ENCODE assay signal across 17 mouse cellular contexts in genomic region chr5:74136868-74137439, GRCm38 (mm10). TPM values are rescaled to one million over a fixed set of nuclear protein-coding genes. Genes with fewer than 3 reads are reported as not detected.
A peak's percentile ranks its signal among the peaks of the same experiment; 100 is the strongest.
DNase-seq lines count a peak whose midpoint lies in the region; ATAC-seq and TF ChIP-seq lines count a peak whose summit lies in the region.
"Had no signal": no experiment of that assay in that cellular context is flagged by ENCODE, and none has a peak within 500 bp of the region (broad histone marks: within the 10 kb centered on the region; RNA-seq: fewer than 3 reads in every experiment).

No protein-coding gene starts in this region.

- no peaks in the 10 kb centered on the region for H3K9me3 ChIP-seq in embryonic facial prominence, embryonic 11.5 days (replicated peaks; ENCODE audit: control insufficient read depth, low read length)
- H3K9me3 ChIP-seq in embryonic facial prominence, embryonic 10.5 days: peaks cover 6% of the 10 kb centered on the region; the same call in 1 of the 2 replicates
- 0 out of 2 replicates have a peak, but pooled peaks cover 3% of the 10 kb centered on the region for H3K9me3 ChIP-seq in kidney, embryonic 16.5 days (ENCODE audit: low read length)
- H3K9me3 ChIP-seq in intestine, embryonic 16.5 days (ENCODE audit: control insufficient read depth, low read length): no peaks in the 10 kb centered on the region
- no peaks in the 10 kb centered on the region for H3K9me3 ChIP-seq in forebrain, embryonic 14.5 days (replicated peaks; ENCODE audit: control insufficient read depth, low read length)
- H3K9me3 ChIP-seq: embryonic facial prominence, embryonic 12.5 days; forebrain, embryonic 13.5 days; hindbrain, embryonic 15.5 days had no signal

- H3K36me3 ChIP-seq in embryonic facial prominence, embryonic 11.5 days (replicated peaks; ENCODE audit: control insufficient read depth, insufficient read depth, low read depth, low read length): no peaks in the 10 kb centered on the region
- H3K36me3 ChIP-seq in embryonic facial prominence, embryonic 10.5 days (replicated peaks): no peaks in the 10 kb centered on the region
- H3K36me3 ChIP-seq in kidney, embryonic 16.5 days (ENCODE audit: insufficient read depth, low read length): no peaks in the 10 kb centered on the region
- H3K36me3 ChIP-seq in intestine, embryonic 16.5 days (ENCODE audit: control insufficient read depth, insufficient read depth, low read length): no peaks in the 10 kb centered on the region
- H3K36me3 ChIP-seq in small intestine, adult 2 months (ENCODE audit: control insufficient read depth, insufficient read depth, low read length): no peaks in the 10 kb centered on the region
- H3K36me3 ChIP-seq in forebrain, embryonic 14.5 days (ENCODE audit: control insufficient read depth, insufficient read depth, low read length): no peaks in the 10 kb centered on the region
- H3K36me3 ChIP-seq: embryonic facial prominence, embryonic 12.5 days; hindbrain, embryonic 15.5 days had no signal

- DNase-seq in embryonic facial prominence, embryonic 11.5 days (ENCODE audit: low spot score): peak; percentile 28
- DNase-seq in embryonic facial prominence, embryonic 10.5 days (ENCODE audit: low spot score): no peak
- no peak for DNase-seq in kidney, adult 11 months
- no peak for DNase-seq in forebrain, embryonic 14.5 days (ENCODE audit: low spot score)
- DNase-seq: adrenal gland, postnatal 10 days; cerebellum, postnatal 14 days; gastrocnemius, postnatal 14 days; thymus, postnatal 36 days had no signal

- no peak overlapping the region for H3K4me2 ChIP-seq in embryonic facial prominence, embryonic 11.5 days (ENCODE audit: low read depth, low read length)
- H3K4me2 ChIP-seq in kidney, embryonic 16.5 days (replicated peaks; ENCODE audit: low read depth, low read length): no peak overlapping the region
- H3K4me2 ChIP-seq in intestine, embryonic 16.5 days (ENCODE audit: low read depth, low read length): peak overlapping the region; percentile 26
- H3K4me2 ChIP-seq in forebrain, embryonic 14.5 days (ENCODE audit: low read length): no peak overlapping the region
- H3K4me2 ChIP-seq: embryonic facial prominence, embryonic 12.5 days; forebrain, embryonic 13.5 days; hindbrain, embryonic 15.5 days; liver, embryonic 11.5 days had no signal

- TF ChIP-seq POLR2A in small intestine, adult 2 months (IDR thresholded peaks at IDR 0.05; ENCODE audit: low read depth, low read length): no peak

- no peak overlapping the region for H3K4me3 ChIP-seq in embryonic facial prominence, embryonic 11.5 days (ENCODE audit: low read depth, low read length)
- no peak overlapping the region for H3K4me3 ChIP-seq in embryonic facial prominence, embryonic 10.5 days
- no peak overlapping the region for H3K4me3 ChIP-seq in kidney, embryonic 16.5 days (ENCODE audit: low read length)
- no peak overlapping the region for H3K4me3 ChIP-seq in intestine, embryonic 16.5 days (ENCODE audit: low read length)
- no peak overlapping the region for H3K4me3 ChIP-seq in small intestine, adult 2 months (ENCODE audit: low read depth, low read length)
- no peak overlapping the region for H3K4me3 ChIP-seq in forebrain, embryonic 14.5 days (ENCODE audit: low read depth, low read length)
- H3K4me3 ChIP-seq: embryonic facial prominence, embryonic 12.5 days; forebrain, embryonic 13.5 days; hindbrain, embryonic 15.5 days; layer of hippocampus, adult 2 months had no signal

- H3K27ac ChIP-seq in embryonic facial prominence, embryonic 11.5 days (replicated peaks; ENCODE audit: low read depth, low read length): no peak overlapping the region
- no peak overlapping the region for H3K27ac ChIP-seq in embryonic facial prominence, embryonic 10.5 days (replicated peaks)
- peak overlapping the region; percentile 55; the same call in 1 of the 2 replicates for H3K27ac ChIP-seq in kidney, embryonic 16.5 days (ENCODE audit: low read length)
- no peak overlapping the region for H3K27ac ChIP-seq in intestine, embryonic 16.5 days (ENCODE audit: low read length)
- H3K27ac ChIP-seq in small intestine, adult 2 months (ENCODE audit: insufficient read depth, low read depth, low read length): peak overlapping the region; percentile 66
- H3K27ac ChIP-seq in forebrain, embryonic 14.5 days (ENCODE audit: low read depth, low read length): no peak overlapping the region
- H3K27ac ChIP-seq: embryonic facial prominence, embryonic 12.5 days; forebrain, embryonic 13.5 days; hindbrain, embryonic 15.5 days; layer of hippocampus, adult 2 months had no signal

- TF ChIP-seq CTCF in small intestine, adult 2 months (IDR thresholded peaks at IDR 0.05; ENCODE audit: extremely low read depth, insufficient read length, insufficient replicate concordance, low read depth, low read length): no peak

- H3K4me1 ChIP-seq in embryonic facial prominence, embryonic 11.5 days (ENCODE audit: control insufficient read depth, insufficient read depth, low read length): no peaks in the 10 kb centered on the region
- H3K4me1 ChIP-seq in embryonic facial prominence, embryonic 10.5 days: peaks cover 26% of the 10 kb centered on the region
- H3K4me1 ChIP-seq in kidney, embryonic 16.5 days (ENCODE audit: insufficient read depth, low read length): peaks cover 8% of the 10 kb centered on the region
- H3K4me1 ChIP-seq in intestine, embryonic 16.5 days (ENCODE audit: control insufficient read depth, insufficient read depth, low read length): peaks cover 8% of the 10 kb centered on the region
- H3K4me1 ChIP-seq in small intestine, adult 2 months (ENCODE audit: control insufficient read depth, insufficient read depth, insufficient read length, low read length): peaks cover 10% of the 10 kb centered on the region; the same call in 1 of the 2 replicates
- no peaks in the 10 kb centered on the region for H3K4me1 ChIP-seq in forebrain, embryonic 14.5 days (ENCODE audit: control insufficient read depth, insufficient read depth, low read length)
- H3K4me1 ChIP-seq: forebrain, embryonic 13.5 days; hindbrain, embryonic 15.5 days had no signal

- H3K9ac ChIP-seq in embryonic facial prominence, embryonic 11.5 days (replicated peaks; ENCODE audit: low read length): no peak overlapping the region
- H3K9ac ChIP-seq in kidney, embryonic 16.5 days (replicated peaks; ENCODE audit: low read length): no peak overlapping the region
- H3K9ac ChIP-seq in intestine, embryonic 16.5 days (ENCODE audit: low read depth, low read length): no peak overlapping the region
- no peak overlapping the region for H3K9ac ChIP-seq in forebrain, embryonic 14.5 days (ENCODE audit: low read length)
- H3K9ac ChIP-seq: embryonic facial prominence, embryonic 12.5 days; forebrain, embryonic 13.5 days; hindbrain, embryonic 15.5 days had no signal

- WGBS in embryonic facial prominence, embryonic 11.5 days: 42% methylated on average over 5 of the region's 5 CpGs
- WGBS in embryonic facial prominence, embryonic 10.5 days: 49% methylated on average over 5 of the region's 5 CpGs
- WGBS in kidney, embryonic 16.5 days: 16% methylated on average over 5 of the region's 5 CpGs
- WGBS in intestine, embryonic 16.5 days: 18% methylated on average over 5 of the region's 5 CpGs
- 15% methylated on average over 5 of the region's 5 CpGs for WGBS in small intestine, adult 2 months
- 73% methylated on average over 5 of the region's 5 CpGs for WGBS in forebrain, embryonic 14.5 days

- no peaks in the 10 kb centered on the region for H3K27me3 ChIP-seq in embryonic facial prominence, embryonic 11.5 days (ENCODE audit: control insufficient read depth, insufficient read depth, low read length)
- no peaks in the 10 kb centered on the region for H3K27me3 ChIP-seq in embryonic facial prominence, embryonic 10.5 days (replicated peaks; ENCODE audit: low read depth, poor library complexity, severe bottlenecking)
- no peaks in the 10 kb centered on the region for H3K27me3 ChIP-seq in kidney, embryonic 16.5 days (ENCODE audit: insufficient read depth, low read length)
- no peaks in the 10 kb centered on the region for H3K27me3 ChIP-seq in intestine, embryonic 16.5 days (replicated peaks; ENCODE audit: control insufficient read depth, insufficient read depth, low read length)
- no peaks in the 10 kb centered on the region for H3K27me3 ChIP-seq in small intestine, adult 2 months (ENCODE audit: control insufficient read depth, insufficient read depth, low read length)
- H3K27me3 ChIP-seq in forebrain, embryonic 14.5 days (replicated peaks; ENCODE audit: control insufficient read depth, insufficient read depth, low read length): no peaks in the 10 kb centered on the region
- H3K27me3 ChIP-seq: embryonic facial prominence, embryonic 12.5 days; forebrain, embryonic 13.5 days; hindbrain, embryonic 15.5 days had no signal

- no peak for ATAC-seq in embryonic facial prominence, embryonic 11.5 days (replicated peaks; ENCODE audit: insufficient number of reproducible peaks, low FRiP score, low TSS enrichment, low read depth)
- ATAC-seq in kidney, embryonic 16.5 days (ENCODE audit: low FRiP score, low TSS enrichment): 0 out of 2 replicates have a peak, but pooled peaks have one; percentile 42
- peak; percentile 96 for ATAC-seq in intestine, embryonic 16.5 days
- no peak for ATAC-seq in inflammation-experienced regulatory T-cells, adult 6 months
- ATAC-seq in forebrain, embryonic 14.5 days: no peak
- ATAC-seq: forebrain, embryonic 13.5 days had no signal

RNA-seq across cellular contexts. Expression of gene Rasl11b, which starts 58.1 kb away (rescaled TPM):
- polyA plus RNA-seq in embryonic facial prominence, embryonic 11.5 days (2014; fragmentation: Nextera tagmentation; extraction: Ambion mirVana): 82.8 and 83.8 TPM in 2 replicates
- polyA plus RNA-seq in embryonic facial prominence, embryonic 10.5 days (2016; fragmentation: Nextera tagmentation; extraction: Ambion mirVana): 46.3 and 58.0 TPM in 2 replicates
- polyA plus RNA-seq in kidney, embryonic 16.5 days (2015; fragmentation: Nextera tagmentation; extraction: Ambion mirVana): 75.1 and 78.0 TPM in 2 replicates
- 31.5 and 37.6 TPM in 2 replicates for polyA plus RNA-seq in intestine, embryonic 16.5 days (2015; fragmentation: Nextera tagmentation; extraction: Ambion mirVana)
- 7.7 and 10.1 TPM in 2 replicates for polyA plus RNA-seq in small intestine, adult 2 months (2012; rRNA removed)
- polyA plus RNA-seq in inflammation-experienced regulatory T-cells, adult 6 months (2017; shearing (Covaris generic)): 1 to 10 TPM in 2 of 3 experiments, under 1 TPM in 1; 0.53 to 2.9 (median 1.2) TPM
- 26.6 and 27.4 TPM in 2 replicates for polyA plus RNA-seq in forebrain, embryonic 14.5 days (2014; fragmentation: Nextera tagmentation; extraction: Ambion mirVana)

Comparison
In these comparisons a context has a peak if more than half of its experiments do, and no peak if none do; other contexts are left out.
1. ATAC-seq: peak in kidney, embryonic 16.5 days (single experiment) and intestine, embryonic 16.5 days (single experiment); none in embryonic facial prominence, embryonic 11.5 days (single experiment), inflammation-experienced regulatory T-cells, adult 6 months (single experiment) and forebrain, embryonic 14.5 days (single experiment).
2. H3K27ac ChIP-seq: peak in kidney, embryonic 16.5 days (single experiment) and small intestine, adult 2 months (single experiment); none in embryonic facial prominence, embryonic 11.5 days (single experiment), embryonic facial prominence, embryonic 10.5 days (single experiment), intestine, embryonic 16.5 days (single experiment) and forebrain, embryonic 14.5 days (single experiment).